Mouse (Mus musculus) lung, adult 2 months (tissue): Measurements from ENCODE around the gene Atic.

Experiments
- CTCF ChIP-seq: fragments of 200-500 bp; IDR thresholded peaks from 2 replicates; pipeline ENCODE4 v1.5.1; 2011; ENCODE audit warnings: mild to moderate bottlenecking, low read length, control low read depth; ENCODE audit not compliant: insufficient read depth
- POLR2A ChIP-seq: fragments of 200-500 bp; IDR thresholded peaks from 2 replicates; pipeline ENCODE4 v1.6.1; 2011; ENCODE audit warnings: low read depth, mild to moderate bottlenecking, control low read depth, low read length, borderline replicate concordance; ENCODE audit errors: extremely low read depth

DNA sequence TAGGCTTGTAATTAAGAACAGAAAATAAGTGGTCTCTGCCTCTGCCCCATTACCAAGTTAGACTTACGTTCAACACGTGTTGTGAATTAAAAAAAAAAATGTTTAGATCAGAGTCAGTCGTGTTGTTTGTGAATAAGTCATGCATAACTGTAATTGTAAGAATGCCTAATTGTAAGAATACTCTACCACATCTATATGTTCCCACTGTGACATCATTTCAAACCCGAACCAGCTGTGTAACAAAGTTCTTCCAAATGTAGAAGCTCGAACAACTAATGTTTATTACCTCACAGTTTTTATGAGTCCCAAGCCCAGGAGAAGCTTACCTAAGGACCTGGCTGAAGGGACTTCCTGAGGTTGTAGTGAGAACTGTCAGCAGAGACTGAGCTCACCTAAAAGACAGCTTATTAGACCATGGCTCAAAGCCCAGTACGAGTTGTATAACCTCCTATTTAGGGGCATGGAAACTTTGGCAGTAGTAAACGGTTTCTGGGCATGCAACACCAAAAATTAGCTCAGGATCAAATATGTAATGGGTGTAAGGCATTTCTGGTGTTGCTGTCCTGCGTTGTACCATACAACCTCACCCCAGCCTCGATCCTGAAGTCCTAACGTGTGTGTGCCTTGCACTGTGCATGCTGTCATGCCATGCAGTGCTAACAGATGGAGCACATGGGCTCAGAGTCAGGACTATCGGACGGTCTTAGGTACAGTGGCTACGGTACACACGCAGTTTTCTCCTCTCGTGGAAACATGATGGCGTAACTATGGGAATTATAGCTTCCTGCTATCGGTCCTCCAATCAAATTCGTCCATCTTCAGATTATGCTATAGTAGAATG is 27.9 kb upstream of the Atic start:
- TF ChIP-seq POLR2A, result no peak
- TF ChIP-seq CTCF, result no peak
